Mouse (Mus musculus): ENCODE measurements around the gene 9130008F23Rik. TPM values are rescaled to one million over a fixed set of nuclear protein-coding genes. Genes with fewer than 3 reads are reported as not detected.

9130008F23Rik gene
- polyA plus RNA-seq, 1 experiment from 2014 or later = 0.09 TPM

GRCm38 (mm10) chr17:40877741-40878140 is 2.6 kb downstream of the 9130008F23Rik start:
- TF ChIP-seq EP300 (IDR thresholded peaks at IDR 0.05; ENCODE audit: low read depth) (no peak), CTCF (IDR thresholded peaks at IDR 0.05; ENCODE audit: low read depth) (no peak)
- Histone ChIP-seq H3K9ac (replicated peaks) (no peak overlapping the region), H3K36me3 (replicated peaks; ENCODE audit: insufficient read depth, low read length) (no peaks in the 10 kb centered on the region), H3K4me1 (ENCODE audit: insufficient read depth) (peaks cover 12% of the 10 kb centered on the region), H3K4me2 (ENCODE audit: low read depth, low read length) (no peak overlapping the region), H3K27me3 (ENCODE audit: insufficient read depth, low read length) (no peaks in the 10 kb centered on the region), H3K27ac (ENCODE audit: low read depth) (no peak overlapping the region), H3K4me3 (ENCODE audit: low read depth, low read length) (no peak overlapping the region), H3K9me3 (ENCODE audit: low read length) (no peaks in the 10 kb centered on the region)
- ATAC-seq = no peak
- DNase-seq = no peak
- WGBS (ENCODE audit: insufficient replicate concordance) = 43% methylated on average over 3 of the region's 3 CpGs

- H3K9ac ChIP-seq (replicated peaks) = no peak overlapping the region
- DNase-seq (no peak), ATAC-seq (no peak)
- H3K27ac ChIP-seq (ENCODE audit: low read depth) = no peak overlapping the region
- WGBS (ENCODE audit: insufficient replicate concordance) = 35% methylated on average over 1 of the region's 1 CpGs
- no peaks in the 10 kb centered on the region for H3K27me3 ChIP-seq (ENCODE audit: insufficient read depth, low read length)
- H3K36me3 ChIP-seq (replicated peaks; ENCODE audit: insufficient read depth, low read length) = no peaks in the 10 kb centered on the region
- H3K4me1 ChIP-seq (ENCODE audit: insufficient read depth) = peaks cover 12% of the 10 kb centered on the region
- TF ChIP-seq CTCF (IDR thresholded peaks at IDR 0.05; ENCODE audit: low read depth) (no peak), EP300 (IDR thresholded peaks at IDR 0.05; ENCODE audit: low read depth) (no peak)
- H3K4me3 ChIP-seq (ENCODE audit: low read depth, low read length) = no peak overlapping the region
- H3K9me3 ChIP-seq (ENCODE audit: low read length) = no peaks in the 10 kb centered on the region
- H3K4me2 ChIP-seq (ENCODE audit: low read depth, low read length) = no peak overlapping the region
Observed at GRCm38 (mm10) chr17:40875568-40875967, 4.8 kb downstream of the 9130008F23Rik start.

DNA sequence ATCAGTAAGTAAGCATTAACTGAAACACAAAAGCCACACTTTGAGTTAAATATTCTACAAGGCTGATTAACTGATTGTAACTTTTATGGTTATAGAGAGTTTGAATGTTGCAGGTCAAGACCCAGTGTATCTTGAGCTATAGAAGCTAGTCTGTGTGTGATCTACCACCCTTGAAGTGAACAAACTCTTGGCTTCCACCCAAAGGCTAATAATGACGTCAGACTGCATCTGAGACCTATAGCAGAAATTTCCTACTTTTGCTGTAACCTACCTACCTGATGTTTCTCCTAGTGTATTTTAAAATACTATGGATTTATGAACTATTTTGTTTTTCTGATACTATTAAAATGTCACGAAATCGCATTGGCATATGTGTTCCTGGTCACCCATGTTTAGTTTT is 5.7 kb downstream of the 9130008F23Rik start:
- Histone ChIP-seq H3K4me2 (ENCODE audit: low read depth, low read length) (no peak overlapping the region), H3K36me3 (replicated peaks; ENCODE audit: insufficient read depth, low read length) (no peaks in the 10 kb centered on the region), H3K27me3 (ENCODE audit: insufficient read depth, low read length) (no peaks in the 10 kb centered on the region), H3K4me3 (ENCODE audit: low read depth, low read length) (no peak overlapping the region), H3K27ac (ENCODE audit: low read depth) (no peak overlapping the region), H3K9me3 (ENCODE audit: low read length) (no peaks in the 10 kb centered on the region), H3K4me1 (ENCODE audit: insufficient read depth) (peaks cover 5% of the 10 kb centered on the region), H3K9ac (replicated peaks) (no peak overlapping the region)
- ATAC-seq (no peak), DNase-seq (no peak)
- WGBS (ENCODE audit: insufficient replicate concordance) = 73% methylated on average over 3 of the region's 3 CpGs
- TF ChIP-seq EP300 (IDR thresholded peaks at IDR 0.05; ENCODE audit: low read depth) = no peak
- TF ChIP-seq CTCF (IDR thresholded peaks at IDR 0.05; ENCODE audit: low read depth) = no peak

- ATAC-seq = no peak
- Histone ChIP-seq H3K4me2 (ENCODE audit: low read depth, low read length) (no peak overlapping the region), H3K4me3 (ENCODE audit: low read depth, low read length) (no peak overlapping the region), H3K27ac (ENCODE audit: low read depth) (no peak overlapping the region), H3K9ac (replicated peaks) (no peak overlapping the region), H3K9me3 (ENCODE audit: low read length) (no peaks in the 10 kb centered on the region), H3K4me1 (ENCODE audit: insufficient read depth) (peaks cover 2% of the 10 kb centered on the region; the same call in 1 of the 2 replicates), H3K36me3 (replicated peaks; ENCODE audit: insufficient read depth, low read length) (no peaks in the 10 kb centered on the region), H3K27me3 (ENCODE audit: insufficient read depth, low read length) (no peaks in the 10 kb centered on the region)
- no peak for TF ChIP-seq CTCF (IDR thresholded peaks at IDR 0.05; ENCODE audit: low read depth)
- no peak for TF ChIP-seq EP300 (IDR thresholded peaks at IDR 0.05; ENCODE audit: low read depth)
- 13% methylated on average over 2 of the region's 2 CpGs for WGBS (ENCODE audit: insufficient replicate concordance)
- DNase-seq = no peak
Observed at GRCm38 (mm10) chr17:40873582-40874011, 6.8 kb downstream of the 9130008F23Rik start.

DNA sequence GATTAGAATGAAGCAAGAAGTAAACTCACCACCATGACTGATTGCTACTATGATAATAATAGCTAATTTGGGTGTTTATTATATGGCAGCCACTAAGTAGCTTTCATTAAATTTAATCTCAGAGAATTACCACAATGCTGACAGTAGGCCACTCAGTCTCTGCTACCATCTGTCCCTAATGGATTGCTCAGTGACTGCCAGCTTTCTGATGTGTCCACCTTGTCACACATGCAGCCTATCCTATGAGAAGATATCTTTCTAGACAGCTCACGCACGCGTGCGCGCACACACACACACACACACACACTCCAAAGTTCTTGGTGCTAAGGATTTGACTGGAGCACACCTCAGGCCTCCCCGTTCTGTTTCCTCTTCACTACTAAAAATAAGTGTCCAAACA is 7.7 kb downstream of the 9130008F23Rik start:
- DNase-seq (no peak), ATAC-seq (no peak)
- no peak for TF ChIP-seq CTCF (IDR thresholded peaks at IDR 0.05; ENCODE audit: low read depth)
- TF ChIP-seq EP300 (IDR thresholded peaks at IDR 0.05; ENCODE audit: low read depth) = no peak
- no peaks in the 10 kb centered on the region for H3K9me3 ChIP-seq (ENCODE audit: low read length)
- H3K4me1 ChIP-seq (ENCODE audit: insufficient read depth) = peaks cover 2% of the 10 kb centered on the region; the same call in 1 of the 2 replicates
- no peak overlapping the region for H3K4me3 ChIP-seq (ENCODE audit: low read depth, low read length)
- no peaks in the 10 kb centered on the region for H3K27me3 ChIP-seq (ENCODE audit: insufficient read depth, low read length)
- no peak overlapping the region for H3K4me2 ChIP-seq (ENCODE audit: low read depth, low read length)
- 90% methylated on average over 6 of the region's 6 CpGs for WGBS (ENCODE audit: insufficient replicate concordance)
- no peak overlapping the region for H3K9ac ChIP-seq (replicated peaks)
- H3K36me3 ChIP-seq (replicated peaks; ENCODE audit: insufficient read depth, low read length) = no peaks in the 10 kb centered on the region
- H3K27ac ChIP-seq (ENCODE audit: low read depth) = no peak overlapping the region

- Histone ChIP-seq H3K9me3 (ENCODE audit: low read length) (no peaks in the 10 kb centered on the region), H3K36me3 (replicated peaks; ENCODE audit: insufficient read depth, low read length) (no peaks in the 10 kb centered on the region), H3K27ac (ENCODE audit: low read depth) (no peak overlapping the region), H3K9ac (replicated peaks) (no peak overlapping the region), H3K27me3 (ENCODE audit: insufficient read depth, low read length) (no peaks in the 10 kb centered on the region), H3K4me1 (ENCODE audit: insufficient read depth) (peaks cover 2% of the 10 kb centered on the region; the same call in 1 of the 2 replicates), H3K4me2 (ENCODE audit: low read depth, low read length) (0 out of 2 replicates have a peak overlapping the region, but pooled peaks have one; percentile 13), H3K4me3 (ENCODE audit: low read depth, low read length) (no peak overlapping the region)
- TF ChIP-seq EP300 (IDR thresholded peaks at IDR 0.05; ENCODE audit: low read depth) = no peak
- ATAC-seq = no peak
- no peak for DNase-seq
- 19% methylated on average over 10 of the region's 10 CpGs for WGBS (ENCODE audit: insufficient replicate concordance)
Observed at GRCm38 (mm10) chr17:40868952-40869747, 11.2 kb downstream of the 9130008F23Rik start.

Data from liver, postnatal 0 days (tissue).